ENCODE assay signal across 23 mouse cellular contexts in genomic region chr11:68442983-68443638, GRCm38 (mm10). TPM values are rescaled to one million over a fixed set of nuclear protein-coding genes. Genes with fewer than 3 reads are reported as not detected.
DNase-seq lines count a peak whose midpoint lies in the region.
"Had no signal": no experiment of that assay in that cellular context is flagged by ENCODE, and none has a peak within 500 bp of the region (broad histone marks: within the 10 kb centered on the region; RNA-seq: fewer than 3 reads in every experiment).

No protein-coding gene starts in this region.

- no peak overlapping the region for H3K4me3 ChIP-seq in macrophage (ENCODE audit: inconsistent target)
- H3K4me3 ChIP-seq: embryonic facial prominence, embryonic 15.5 days; forebrain, embryonic 15.5 days; heart, adult 2 months; heart, embryonic 13.5 days; hindbrain, embryonic 12.5 days; limb, embryonic 12.5 days; neural tube, embryonic 12.5 days had no signal

- WGBS in macrophage (ENCODE audit: missing documents): 65% methylated on average over 12 of the region's 12 CpGs

- H3K27ac ChIP-seq in macrophage: peak overlapping the region; percentile 98
- H3K27ac ChIP-seq: embryonic facial prominence, embryonic 15.5 days; forebrain, embryonic 15.5 days; heart, adult 2 months; heart, embryonic 13.5 days; hindbrain, embryonic 12.5 days; kidney, postnatal 0 days; limb, embryonic 12.5 days; neural tube, embryonic 12.5 days had no signal

- H3K36me3 ChIP-seq in macrophage (ENCODE audit: inconsistent target): peaks cover 22% of the 10 kb centered on the region
- H3K36me3 ChIP-seq: embryonic facial prominence, embryonic 15.5 days; forebrain, embryonic 15.5 days; heart, embryonic 13.5 days; hindbrain, embryonic 12.5 days; limb, embryonic 12.5 days; neural tube, embryonic 12.5 days had no signal

- peak; percentile 15 for DNase-seq in 416B (ENCODE audit: low read depth)
- DNase-seq in CD4-positive helper T cell, adult 2 months (ENCODE audit: low read depth, low spot score): peak; percentile 15
- DNase-seq in adrenal gland, postnatal 36 days: peak; percentile 30 to 39
- no peak for DNase-seq in frontal cortex, postnatal 14 days (ENCODE audit: low spot score in 2 of 2)
- DNase-seq in kidney, adult 8-10 months: no peak
- no peak for DNase-seq in gastrocnemius, postnatal 36 days
- DNase-seq: cerebellum, adult 2 months; cerebellum, postnatal 25 days; gastrocnemius, postnatal 10 days; heart, adult 2 months; kidney, adult 18-20 months; layer of hippocampus, postnatal 36 days; lung, adult 18-20 months; right cerebral cortex, postnatal 25 days; spleen, adult 18-20 months had no signal

- peaks cover 100% of the 10 kb centered on the region for H3K79me2 ChIP-seq in macrophage (ENCODE audit: inconsistent target)

- intact Hi-C loops in gastrocnemius, postnatal 36 days (cut with DNase I): no loop called here

RNA-seq across cellular contexts. Expression of gene Pik3r5, which starts 11.2 kb away (rescaled TPM):
- total RNA-seq in adrenal gland, postnatal 36 days (2021): 1 to 10 TPM in 1 of 2 experiments, under 1 TPM in 1; 0.95 to 2.5 TPM
- 1,000 to 10,000 TPM in 12 of 26 experiments, 100 to 1,000 TPM in 14; 297 to 1,526 (median 884) TPM for total RNA-seq in macrophage (2018; cell fraction: chromatin; rRNA removed)
- 100 to 1,000 TPM; 121 to 414 (median 184) TPM for total RNA-seq in macrophage (2018; cell fraction: cytosol; rRNA removed)
- total RNA-seq in macrophage (2018; cell fraction: nucleus; rRNA removed): 1,000 to 10,000 TPM in 4 of 26 experiments, 100 to 1,000 TPM in 22; 237 to 1,268 (median 592) TPM
- 65.4 to 120 TPM (median 103 TPM) in 3 replicates for polyA plus RNA-seq in macrophage (2018)
- under 1 TPM; 0.56 to 0.57 TPM for total RNA-seq in gastrocnemius, postnatal 36 days (2021)

RNA-seq across cellular contexts. Expression of gene Ntn1, which starts 42.5 kb away (rescaled TPM):
- 10 to 100 TPM; 10.3 TPM for total RNA-seq in adrenal gland, postnatal 36 days (2021)
- total RNA-seq in macrophage (2018; cell fraction: chromatin; rRNA removed): 10 to 100 TPM in 8 of 26 experiments, 1 to 10 TPM in 18; 4.9 to 16.7 (median 8.2) TPM
- 1 to 10 TPM; 1.6 to 3.6 (median 2.3) TPM for total RNA-seq in macrophage (2018; cell fraction: cytosol; rRNA removed)
- 10 to 100 TPM in 1 of 26 experiments, 1 to 10 TPM in 25; 4.2 to 10.9 (median 6.1) TPM for total RNA-seq in macrophage (2018; cell fraction: nucleus; rRNA removed)
- polyA plus RNA-seq in macrophage (2018): 1.2 to 1.6 TPM (median 1.5 TPM) in 3 replicates
- 1 to 10 TPM; 3.6 to 4.1 TPM for total RNA-seq in gastrocnemius, postnatal 36 days (2021)

RNA-seq across cellular contexts. Expression of gene Pik3r6, which starts 59.7 kb away (rescaled TPM):
- total RNA-seq in adrenal gland, postnatal 36 days (2021): 1 to 10 TPM; 2.3 to 3.7 TPM
- total RNA-seq in macrophage (2018; cell fraction: chromatin; rRNA removed): 100 to 1,000 TPM in 15 of 26 experiments, 10 to 100 TPM in 11; 40.3 to 163 (median 108) TPM
- total RNA-seq in macrophage (2018; cell fraction: cytosol; rRNA removed): 10 to 100 TPM in 19 of 26 experiments, 1 to 10 TPM in 7; 6.1 to 19.6 (median 11.9) TPM
- total RNA-seq in macrophage (2018; cell fraction: nucleus; rRNA removed): 100 to 1,000 TPM in 1 of 26 experiments, 10 to 100 TPM in 25; 23.2 to 107 (median 61.3) TPM
- 6.7 to 17.9 TPM (median 11.0 TPM) in 3 replicates for polyA plus RNA-seq in macrophage (2018)
- total RNA-seq in gastrocnemius, postnatal 36 days (2021): 1 to 10 TPM; 1.4 to 1.9 TPM

Comparison
In these comparisons a context has a peak if more than half of its experiments do, and no peak if none do; other contexts are left out.
1. DNase-seq: peak in 416B (single experiment), CD4-positive helper T cell, adult 2 months (single experiment) and adrenal gland, postnatal 36 days (2 of 2); none in frontal cortex, postnatal 14 days (0 of 2), kidney, adult 8-10 months (0 of 2) and gastrocnemius, postnatal 36 days (0 of 2).